Mouse (Mus musculus) stomach, embryonic 16.5 days (tissue): Measurements from ENCODE around the gene Cox5b. TPM values are rescaled to one million over a fixed set of nuclear protein-coding genes. Genes with fewer than 3 reads are reported as not detected.

Experiments used
- ATAC-seq: fragments of 200-750 bp; cut with Nextera tagmentation; 2 replicates; pipeline ENCODE4 v1.8.0; 2017; ENCODE audit warnings: moderate number of reproducible peaks, moderate TSS enrichment; ENCODE audit not compliant: insufficient read depth, low FRiP score
- H3K27ac ChIP-seq: fragments of 300-500 bp; sonication (generic); 2 replicates; pipeline ENCODE4 v1.5.1; 2014; ENCODE audit warnings: low read length
- H3K27me3 ChIP-seq: fragments of 300-500 bp; sonication (generic); 2 replicates; pipeline ENCODE4 v1.6.1; 2014; ENCODE audit warnings: low read length, control low read depth, mixed read lengths; ENCODE audit not compliant: control insufficient read depth, insufficient read depth
- H3K36me3 ChIP-seq: fragments of 300-500 bp; sonication (generic); 2 replicates; pipeline ENCODE4 v1.6.1; 2014; ENCODE audit warnings: low read length; ENCODE audit not compliant: control insufficient read depth, insufficient read depth
- H3K4me1 ChIP-seq: fragments of 300-500 bp; sonication (generic); 2 replicates; pipeline ENCODE4 v1.6.1; 2014; ENCODE audit warnings: low read length, control low read depth, mixed read lengths; ENCODE audit not compliant: control insufficient read depth, insufficient read depth
- H3K4me2 ChIP-seq: fragments of 300-500 bp; sonication (generic); 2 replicates; pipeline ENCODE4 v1.6.1; 2014; ENCODE audit warnings: low read depth, low read length, mixed read lengths
- H3K4me3 ChIP-seq: fragments of 300-500 bp; sonication (generic); replicated peaks from 2 replicates; pipeline ENCODE4 v1.5.1; 2014; ENCODE audit warnings: mild to moderate bottlenecking, low read length
- H3K9ac ChIP-seq: fragments of 300-500 bp; sonication (generic); 2 replicates; pipeline ENCODE4 v1.6.1; 2014; ENCODE audit warnings: low read length
- H3K9me3 ChIP-seq: fragments of 300-500 bp; sonication (generic); replicated peaks from 2 replicates; pipeline ENCODE4 v1.6.1; 2016; ENCODE audit warnings: low read length, control low read depth; ENCODE audit not compliant: control insufficient read depth
- WGBS: fragments of 180-500 bp; shearing (Covaris S2); extraction: QIAGEN DNeasy Blood & Tissue Kit; methylation state at CpG from one replicate; pipeline ENCODE4 v1.1.7; 2014; 5-methylcytosine and 5-hydroxymethylcytosine counted together
- polyA plus RNA-seq: library from polyadenylated mRNA; unstranded; fragments of >200 nt; fragmentation: Nextera tagmentation; extraction: Ambion mirVana; gene quantifications from 2 replicates; pipeline ENCODE4 v1.2.1, GENCODE M21; 2015

Gene Cox5b
- polyA plus RNA-seq, 1 experiment from 2014 or later, result 640 TPM

GRCm38 (mm10) chr1:36680893-36681292, 10.4 kb upstream of the Cox5b start:
- no peak overlapping the region for H3K9ac ChIP-seq
- no peaks in the 10 kb centered on the region; the same call in 1 of the 2 replicates for H3K4me1 ChIP-seq
- no peaks in the 10 kb centered on the region for H3K27me3 ChIP-seq
- no peak for ATAC-seq
- no peaks in the 10 kb centered on the region for H3K36me3 ChIP-seq
- no peak overlapping the region for H3K27ac ChIP-seq
- H3K9me3 ChIP-seq, result no peaks in the 10 kb centered on the region
- H3K4me2 ChIP-seq, result no peak overlapping the region
- WGBS, result 73% methylated on average over 7 of the region's 7 CpGs
- no peak overlapping the region for H3K4me3 ChIP-seq

- no peak within 1 kb of the TSS for H3K27ac ChIP-seq
- no peak within 1 kb of the TSS for H3K9ac ChIP-seq
- no peaks in the 10 kb centered on the region for H3K27me3 ChIP-seq
- H3K4me3 ChIP-seq, result no peak within 1 kb of the TSS
- H3K36me3 ChIP-seq, result no peaks in the 10 kb centered on the region
- no peaks in the 10 kb centered on the region; the same call in 1 of the 2 replicates for H3K4me1 ChIP-seq
- ATAC-seq, result no peak
- no peak within 1 kb of the TSS for H3K4me2 ChIP-seq
- 92% methylated on average over 39 of the region's 39 CpGs for WGBS
- H3K9me3 ChIP-seq, result no peaks in the 10 kb centered on the region
Measured at GRCm38 (mm10) chr1:36682620-36683355, 8.5 kb upstream of the Cox5b start, which contains the start of gene Fam178b. Fam178b (minus strand) TSS chr1:36683183.

GRCm38 (mm10) chr1:36683810-36684467, 7.3 kb upstream of the Cox5b start:
- 9% methylated on average over 13 of the region's 13 CpGs for WGBS
- Histone ChIP-seq H3K36me3 (no peaks in the 10 kb centered on the region), H3K4me3 (no peak overlapping the region), H3K4me1 (no peaks in the 10 kb centered on the region; the same call in 1 of the 2 replicates), H3K9me3 (no peaks in the 10 kb centered on the region), H3K9ac (no peak overlapping the region), H3K27ac (no peak overlapping the region), H3K27me3 (no peaks in the 10 kb centered on the region), H3K4me2 (no peak overlapping the region)
- ATAC-seq, result peak; percentile 83

- peak overlapping the region; percentile 53; the same call in 1 of the 2 replicates for H3K27ac ChIP-seq
- H3K9me3 ChIP-seq, result no peaks in the 10 kb centered on the region
- H3K4me3 ChIP-seq, result peak overlapping the region; percentile 88
- peak overlapping the region; percentile 68 for H3K4me2 ChIP-seq
- WGBS, result 60% methylated on average over 11 of the region's 11 CpGs
- H3K9ac ChIP-seq, result peak overlapping the region; percentile 69
- H3K36me3 ChIP-seq, result no peaks in the 10 kb centered on the region; the same call in 1 of the 2 replicates
- no peaks in the 10 kb centered on the region for H3K4me1 ChIP-seq
- H3K27me3 ChIP-seq, result no peaks in the 10 kb centered on the region
- ATAC-seq, result 0 out of 2 replicates have a peak, but pooled peaks have one; percentile 16
Measured at GRCm38 (mm10) chr1:36690671-36691235, 496 bp upstream of the Cox5b start.

- Histone ChIP-seq H3K4me1 (no peaks in the 10 kb centered on the region), H3K27ac (no peak overlapping the region), H3K9ac (no peak overlapping the region), H3K27me3 (no peaks in the 10 kb centered on the region), H3K36me3 (no peaks in the 10 kb centered on the region; the same call in 1 of the 2 replicates), H3K4me2 (no peak overlapping the region), H3K9me3 (no peaks in the 10 kb centered on the region), H3K4me3 (no peak overlapping the region)
- no peak for ATAC-seq
- 84% methylated on average over 6 of the region's 6 CpGs for WGBS
Measured at GRCm38 (mm10) chr1:36694871-36695270, 3.6 kb downstream of the Cox5b start.

- 55% methylated on average over 6 of the region's 6 CpGs for WGBS
- ATAC-seq, result no peak
- Histone ChIP-seq H3K9ac (no peak overlapping the region), H3K4me1 (no peaks in the 10 kb centered on the region), H3K27ac (no peak overlapping the region), H3K4me2 (no peak overlapping the region), H3K27me3 (no peaks in the 10 kb centered on the region), H3K36me3 (peaks cover 14% of the 10 kb centered on the region; the same call in 1 of the 2 replicates), H3K9me3 (no peaks in the 10 kb centered on the region), H3K4me3 (no peak overlapping the region)
Measured at GRCm38 (mm10) chr1:36696411-36696810, 5.2 kb downstream of the Cox5b start.

GRCm38 (mm10) chr1:36697030-36697429, 5.8 kb downstream of the Cox5b start:
- H3K27ac ChIP-seq, result no peak overlapping the region
- H3K9ac ChIP-seq, result no peak overlapping the region
- 69% methylated on average over 5 of the region's 5 CpGs for WGBS
- H3K9me3 ChIP-seq, result no peaks in the 10 kb centered on the region
- no peak for ATAC-seq
- no peaks in the 10 kb centered on the region for H3K4me1 ChIP-seq
- H3K27me3 ChIP-seq, result no peaks in the 10 kb centered on the region
- H3K4me2 ChIP-seq, result no peak overlapping the region
- peaks cover 14% of the 10 kb centered on the region; the same call in 1 of the 2 replicates for H3K36me3 ChIP-seq
- no peak overlapping the region for H3K4me3 ChIP-seq

- H3K9me3 ChIP-seq, result no peaks in the 10 kb centered on the region
- H3K27ac ChIP-seq, result no peak overlapping the region
- ATAC-seq, result no peak
- WGBS, result 86% methylated on average over 2 of the region's 2 CpGs
- H3K36me3 ChIP-seq, result peaks cover 17% of the 10 kb centered on the region
- H3K4me2 ChIP-seq, result no peak overlapping the region
- no peaks in the 10 kb centered on the region for H3K27me3 ChIP-seq
- peak overlapping the region; percentile 47 for H3K9ac ChIP-seq
- no peak overlapping the region for H3K4me3 ChIP-seq
- peaks cover 14% of the 10 kb centered on the region for H3K4me1 ChIP-seq
Measured at GRCm38 (mm10) chr1:36707166-36707565, 15.9 kb downstream of the Cox5b start.

GRCm38 (mm10) chr1:36707797-36708196, 16.5 kb downstream of the Cox5b start:
- no peak for ATAC-seq
- peak overlapping the region; percentile 41; the same call in 1 of the 2 replicates for H3K9ac ChIP-seq
- 63% methylated on average over 3 of the region's 3 CpGs for WGBS

More at GRCm38 (mm10) chr1:36707797-36708196, 16.5 kb downstream of the Cox5b start:
- H3K4me3 ChIP-seq, result no peak overlapping the region
- peaks cover 17% of the 10 kb centered on the region for H3K36me3 ChIP-seq
- H3K27me3 ChIP-seq, result no peaks in the 10 kb centered on the region
- peaks cover 14% of the 10 kb centered on the region for H3K4me1 ChIP-seq
- H3K27ac ChIP-seq, result no peak overlapping the region
- H3K9me3 ChIP-seq, result no peaks in the 10 kb centered on the region
- H3K4me2 ChIP-seq, result 0 out of 2 replicates have a peak overlapping the region, but pooled peaks have one; percentile 70
